19 mouse cellular contexts compared by ENCODE assay signal in the genomic region with DNA sequence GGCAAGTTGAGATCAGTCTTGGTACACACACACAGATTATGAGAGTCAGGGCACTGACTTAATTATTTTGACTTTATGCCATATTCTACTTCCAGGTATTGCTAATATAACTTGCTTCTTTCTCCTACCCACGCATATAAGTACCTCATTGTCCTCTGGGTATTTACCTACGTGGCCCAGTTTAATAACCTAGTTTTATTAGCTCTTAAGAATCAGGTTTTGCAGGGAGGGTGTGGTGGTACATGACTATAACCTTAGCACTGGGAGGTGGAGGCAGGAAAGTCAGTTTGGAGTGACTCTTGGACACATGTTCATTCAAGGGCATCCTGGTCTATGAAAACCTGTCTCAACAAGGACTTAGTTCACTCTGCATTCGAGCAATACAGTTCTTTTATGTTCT. TPM values are rescaled to one million over a fixed set of nuclear protein-coding genes. Genes with fewer than 3 reads are reported as not detected.
"Had no signal": no experiment of that assay in that cellular context is flagged by ENCODE, and none has a peak within 500 bp of the region (broad histone marks: within the 10 kb centered on the region; RNA-seq: fewer than 3 reads in every experiment).

No protein-coding gene starts in this region.

- H3K9me3 ChIP-seq: liver, embryonic 13.5 days; megakaryocyte, embryonic 14.5 days; midbrain, embryonic 10.5 days; midbrain, embryonic 13.5 days; neural tube, embryonic 12.5 days; neural tube, embryonic 15.5 days had no signal

- H3K4me1 ChIP-seq: neural tube, embryonic 12.5 days; neural tube, embryonic 15.5 days had no signal

- H3K36me3 ChIP-seq: liver, embryonic 13.5 days had no signal

- DNase-seq: kidney, adult 18-20 months; kidney, adult 9 months; kidney, postnatal 14 days; layer of hippocampus, postnatal 36 days; liver, embryonic 13.5 days; lung, adult 2 months; lung, postnatal 36 days; right cerebral cortex, adult 18-20 months; right cerebral cortex, postnatal 14 days; right cerebral cortex, postnatal 4 days; spleen, adult 18-20 months; thymus, postnatal 25 days had no signal

- H3K4me2 ChIP-seq: liver, embryonic 13.5 days; midbrain, embryonic 13.5 days; neural tube, embryonic 12.5 days; neural tube, embryonic 15.5 days had no signal

- H3K9ac ChIP-seq: liver, embryonic 13.5 days; midbrain, embryonic 13.5 days; neural tube, embryonic 12.5 days; neural tube, embryonic 15.5 days had no signal

- H3K4me3 ChIP-seq: left cerebral cortex, adult 2 months; liver, embryonic 13.5 days; megakaryocyte, embryonic 14.5 days; midbrain, embryonic 10.5 days; midbrain, embryonic 13.5 days; neural tube, embryonic 12.5 days; neural tube, embryonic 15.5 days had no signal

- H3K27me3 ChIP-seq: liver, embryonic 13.5 days; midbrain, embryonic 13.5 days; neural tube, embryonic 12.5 days; neural tube, embryonic 15.5 days had no signal

- H3K27ac ChIP-seq: left cerebral cortex, adult 2 months; liver, embryonic 13.5 days; midbrain, embryonic 10.5 days; midbrain, embryonic 13.5 days; neural tube, embryonic 12.5 days; neural tube, embryonic 15.5 days had no signal

- ATAC-seq: midbrain, embryonic 13.5 days had no signal

RNA-seq across cellular contexts. Expression of a gene that starts 46.4 kb away (rescaled TPM):
- total RNA-seq: liver, adult 2 months had no signal
